Mouse (Mus musculus): ENCODE data around the gene Zbp1. TPM values are rescaled to one million over a fixed set of nuclear protein-coding genes. Genes with fewer than 3 reads are reported as not detected.

Zbp1 gene
- polyA plus RNA-seq, 1 experiment from 2014 or later: 0.45 TPM

- no peaks in the 10 kb centered on the region; the same call in 1 of the 2 replicates for H3K9me3 ChIP-seq
- no peak for ATAC-seq (ENCODE audit: low FRiP score, low read depth)
- no peaks in the 10 kb centered on the region for H3K36me3 ChIP-seq
- 92% methylated on average over 14 of the region's 14 CpGs for WGBS
- H3K4me3 ChIP-seq: no peak overlapping the region
- H3K4me2 ChIP-seq (replicated peaks): no peak overlapping the region
- no peaks in the 10 kb centered on the region for H3K27me3 ChIP-seq
- no peak overlapping the region for H3K27ac ChIP-seq
- no peak overlapping the region for H3K9ac ChIP-seq
- H3K4me1 ChIP-seq: 0 out of 2 replicates have a peak, but pooled peaks cover 2% of the 10 kb centered on the region
Observed at GRCm38 (mm10) chr2:173205563-173206099, 13.1 kb downstream of the Zbp1 start.

DNA sequence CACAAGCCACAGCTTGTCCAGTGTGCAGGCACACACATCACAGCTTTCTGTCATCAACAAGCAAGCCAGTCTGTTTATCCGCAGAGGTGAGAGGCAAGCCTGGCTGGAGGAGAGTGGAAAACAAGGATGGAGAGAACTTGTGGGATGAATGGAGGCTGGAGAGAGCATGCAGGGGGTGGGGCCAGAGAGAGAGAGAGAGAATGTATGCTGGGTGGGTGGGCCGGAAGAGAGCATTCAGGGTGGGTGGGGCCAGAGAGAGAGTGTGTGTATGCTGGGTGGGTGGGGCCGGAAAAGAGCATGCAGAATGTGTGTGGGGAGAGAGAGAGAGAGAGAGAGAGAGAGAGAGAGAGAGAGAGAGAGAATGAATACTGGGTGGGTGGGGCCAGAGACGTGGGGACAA, 14.1 kb downstream of the Zbp1 start:
- Histone ChIP-seq H3K4me2 (replicated peaks) (no peak overlapping the region), H3K9me3 (no peaks in the 10 kb centered on the region; the same call in 1 of the 2 replicates), H3K27me3 (no peaks in the 10 kb centered on the region), H3K9ac (no peak overlapping the region), H3K36me3 (no peaks in the 10 kb centered on the region), H3K4me3 (no peak overlapping the region), H3K27ac (no peak overlapping the region), H3K4me1 (no peaks in the 10 kb centered on the region)
- ATAC-seq (ENCODE audit: low FRiP score, low read depth): no peak
- 71% methylated on average over 4 of the region's 4 CpGs for WGBS

DNA sequence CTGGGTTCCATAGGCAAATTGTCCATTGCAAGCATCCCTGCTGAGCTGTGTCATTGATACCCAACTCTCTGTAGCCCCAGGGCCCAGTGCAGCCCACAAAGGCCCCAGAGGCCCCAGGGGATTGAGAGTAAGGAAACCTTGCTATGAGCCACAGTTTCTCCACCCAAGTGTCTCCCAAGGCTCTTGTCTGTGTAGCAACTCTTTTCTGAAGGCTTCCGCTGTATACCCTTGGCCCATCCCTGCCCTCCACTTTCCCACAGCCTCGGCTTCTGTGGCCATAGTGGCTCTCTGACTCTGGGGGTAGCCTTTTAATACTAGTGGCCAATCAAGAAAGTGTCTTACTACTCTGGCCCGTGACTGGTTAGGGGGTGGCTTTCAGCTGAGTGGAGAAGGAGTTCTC, 15.0 kb downstream of the Zbp1 start:
- no peaks in the 10 kb centered on the region for H3K4me1 ChIP-seq
- ATAC-seq (ENCODE audit: low FRiP score, low read depth): no peak
- peaks cover 4% of the 10 kb centered on the region; the same call in 1 of the 2 replicates for H3K9me3 ChIP-seq
- no peak overlapping the region for H3K4me3 ChIP-seq
- no peak overlapping the region for H3K4me2 ChIP-seq (replicated peaks)
- 85% methylated on average over 3 of the region's 3 CpGs for WGBS
- H3K36me3 ChIP-seq: no peaks in the 10 kb centered on the region
- no peaks in the 10 kb centered on the region for H3K27me3 ChIP-seq
- no peak overlapping the region for H3K9ac ChIP-seq
- H3K27ac ChIP-seq: no peak overlapping the region

DNA sequence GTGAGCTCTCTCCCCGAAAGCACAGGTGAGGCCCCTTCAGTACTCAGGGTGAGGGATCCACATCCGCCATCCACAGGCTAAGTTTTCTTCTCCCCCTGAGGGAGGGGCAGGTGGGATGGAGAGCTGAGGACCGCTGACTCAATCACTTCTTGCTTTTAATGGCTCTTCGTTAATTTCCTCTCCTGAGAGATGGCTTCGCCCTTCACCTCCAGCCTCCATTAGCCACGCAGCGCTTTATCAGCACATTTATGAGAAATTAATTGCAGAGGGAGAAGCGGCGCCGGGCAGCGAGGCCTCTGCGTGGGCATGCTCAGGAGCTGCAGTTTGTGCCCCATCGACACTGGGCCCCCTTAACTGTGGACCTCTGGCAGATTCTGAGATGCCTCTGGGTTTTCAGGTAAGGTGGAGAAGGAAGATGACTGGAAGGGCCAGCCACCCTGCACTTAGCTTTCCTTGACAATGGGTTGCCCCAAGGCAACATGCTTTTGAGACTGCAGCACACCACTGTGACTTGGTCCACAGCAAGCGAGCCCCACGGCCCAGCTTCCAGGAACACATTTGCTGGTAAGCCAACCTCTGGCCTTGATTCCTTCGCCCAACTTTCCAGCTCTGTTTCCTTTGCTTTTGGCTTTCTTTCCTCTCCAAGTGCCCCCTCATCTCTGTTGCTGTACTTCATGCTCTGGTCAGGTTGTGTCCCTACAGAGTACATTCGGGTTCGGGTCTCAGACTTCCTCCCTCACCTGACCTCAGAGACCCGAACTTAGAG, 15.6 kb downstream of the Zbp1 start:
- no peaks in the 10 kb centered on the region for H3K4me1 ChIP-seq
- peaks cover 4% of the 10 kb centered on the region; the same call in 1 of the 2 replicates for H3K9me3 ChIP-seq
- 80% methylated on average over 19 of the region's 19 CpGs for WGBS
- no peaks in the 10 kb centered on the region for H3K27me3 ChIP-seq
- H3K27ac ChIP-seq: no peak overlapping the region
- no peak overlapping the region for H3K4me2 ChIP-seq (replicated peaks)
- H3K9ac ChIP-seq: no peak overlapping the region
- no peaks in the 10 kb centered on the region for H3K36me3 ChIP-seq
- H3K4me3 ChIP-seq: no peak overlapping the region
- no peak for ATAC-seq (ENCODE audit: low FRiP score, low read depth)

DNA sequence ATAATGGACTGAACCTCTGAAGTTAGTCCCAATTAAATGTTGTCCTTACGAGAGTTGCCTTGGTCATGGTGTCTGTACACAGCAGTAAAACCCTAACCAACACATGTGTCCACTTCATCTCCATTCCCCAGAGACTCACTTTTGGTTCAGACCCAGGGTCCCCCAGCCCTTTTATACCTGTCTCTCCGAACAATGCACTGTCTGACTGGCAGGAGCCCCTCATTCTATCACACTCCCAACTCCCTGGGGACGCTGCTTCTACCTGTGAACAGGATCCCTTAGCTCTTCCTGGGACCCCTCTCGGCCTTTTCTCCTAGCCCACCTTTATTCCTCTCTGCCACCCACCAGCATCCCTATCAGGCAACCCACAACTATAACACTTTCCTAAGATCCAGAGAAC, 23.9 kb downstream of the Zbp1 start:
- H3K27me3 ChIP-seq: no peaks in the 10 kb centered on the region
- ATAC-seq (ENCODE audit: low FRiP score, low read depth): no peak
- H3K4me3 ChIP-seq: no peak overlapping the region
- 87% methylated on average over 4 of the region's 4 CpGs for WGBS
- H3K4me2 ChIP-seq (replicated peaks): no peak overlapping the region
- no peaks in the 10 kb centered on the region for H3K4me1 ChIP-seq
- no peak overlapping the region for H3K9ac ChIP-seq
- H3K9me3 ChIP-seq: peaks cover 7% of the 10 kb centered on the region; the same call in 1 of the 2 replicates
- no peak overlapping the region for H3K27ac ChIP-seq
- H3K36me3 ChIP-seq: no peaks in the 10 kb centered on the region

DNA sequence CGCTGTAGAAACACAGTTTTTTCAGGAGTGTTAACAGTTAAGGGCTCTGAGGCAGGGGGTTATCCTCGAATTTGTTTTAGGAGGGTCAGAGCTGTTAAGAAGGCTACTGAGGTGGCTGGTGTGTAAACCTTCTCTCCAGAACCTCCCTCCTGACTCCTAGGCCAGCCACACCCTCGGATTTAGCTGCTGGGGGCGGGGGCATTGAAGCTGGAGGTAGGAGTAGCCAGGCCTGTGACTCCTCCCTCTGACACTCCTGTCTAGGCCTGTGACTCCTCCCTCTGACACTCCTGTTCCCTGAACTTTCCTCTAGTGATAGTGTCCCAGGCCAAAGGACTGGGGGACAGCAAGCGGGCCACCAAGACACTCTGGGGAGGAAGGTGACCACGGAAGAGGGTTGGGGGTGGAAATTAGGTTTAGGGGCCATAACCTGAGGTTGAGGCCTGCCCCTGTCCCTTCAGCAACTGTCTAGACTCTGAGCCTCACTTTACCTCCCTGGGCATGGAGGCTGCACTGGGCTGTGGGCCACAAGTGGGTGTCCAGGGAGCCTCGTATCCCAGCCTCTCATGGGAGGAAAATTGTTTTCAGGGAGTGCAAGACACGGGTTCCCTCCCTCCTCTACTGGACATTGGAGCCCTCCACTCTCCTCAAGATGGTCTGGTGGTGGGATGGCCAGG, 31.4 kb downstream of the Zbp1 start:
- Histone ChIP-seq H3K36me3 (no peaks in the 10 kb centered on the region), H3K4me3 (no peak overlapping the region), H3K4me1 (0 out of 2 replicates have a peak, but pooled peaks cover 5% of the 10 kb centered on the region), H3K27me3 (peaks cover 28% of the 10 kb centered on the region), H3K9me3 (no peaks in the 10 kb centered on the region; the same call in 1 of the 2 replicates), H3K27ac (no peak overlapping the region), H3K4me2 (replicated peaks) (no peak overlapping the region), H3K9ac (no peak overlapping the region)
- ATAC-seq (ENCODE audit: low FRiP score, low read depth): no peak
- 34% methylated on average over 8 of the region's 8 CpGs for WGBS

DNA sequence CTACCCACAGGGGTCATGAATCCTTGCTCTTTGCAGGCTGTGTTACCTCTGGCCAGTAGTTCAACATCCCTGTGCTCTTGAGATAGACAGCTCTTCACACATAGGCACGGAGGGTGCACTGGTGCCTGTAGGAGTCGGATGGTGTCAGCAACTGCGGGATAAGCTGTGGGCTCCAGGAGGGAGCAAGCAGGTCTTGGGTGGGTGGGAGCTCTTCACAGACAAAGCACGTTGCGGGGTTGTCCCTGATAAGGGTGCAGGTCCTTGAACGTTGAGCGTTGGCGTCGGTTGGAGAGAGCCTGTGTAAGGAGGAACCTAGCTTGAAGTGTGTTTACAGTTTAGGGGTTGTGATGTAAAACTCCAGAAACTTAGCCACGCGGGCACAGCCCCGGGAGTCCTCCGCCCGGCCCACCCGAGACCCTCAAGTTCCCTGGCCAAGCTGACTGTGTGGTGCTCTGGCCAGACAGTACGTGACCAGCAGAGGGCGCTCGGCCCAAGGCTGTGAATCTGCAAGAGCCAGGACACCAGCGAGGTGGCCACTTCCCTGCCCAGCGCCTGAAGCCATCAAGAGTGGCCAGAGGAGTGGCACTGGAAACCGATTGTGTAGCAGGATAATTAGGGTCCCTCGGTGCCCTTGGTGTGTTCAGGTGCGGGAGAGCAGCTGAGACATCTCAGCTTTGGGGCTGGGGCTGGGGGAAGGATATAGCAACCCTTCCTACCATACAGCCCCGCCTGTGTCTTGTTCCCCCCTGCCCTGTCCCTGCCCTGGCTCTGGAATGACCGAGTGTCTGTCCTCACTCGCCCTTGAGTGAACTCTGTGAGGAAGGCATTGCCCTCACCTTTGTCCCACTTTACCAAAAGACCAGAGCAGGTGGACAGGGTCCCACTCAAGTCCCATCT, 32.4 kb downstream of the Zbp1 start:
- Histone ChIP-seq H3K27me3 (peaks cover 30% of the 10 kb centered on the region), H3K27ac (no peak overlapping the region), H3K9me3 (no peaks in the 10 kb centered on the region; the same call in 1 of the 2 replicates), H3K4me1 (peaks cover 8% of the 10 kb centered on the region; the same call in 1 of the 2 replicates), H3K4me3 (no peak overlapping the region), H3K4me2 (replicated peaks) (no peak overlapping the region; the same call in 1 of the 2 replicates), H3K9ac (no peak overlapping the region), H3K36me3 (no peaks in the 10 kb centered on the region)
- ATAC-seq (ENCODE audit: low FRiP score, low read depth): peak; percentile 49; the same call in 1 of the 2 replicates
- WGBS: 33% methylated on average over 26 of the region's 26 CpGs

DNA sequence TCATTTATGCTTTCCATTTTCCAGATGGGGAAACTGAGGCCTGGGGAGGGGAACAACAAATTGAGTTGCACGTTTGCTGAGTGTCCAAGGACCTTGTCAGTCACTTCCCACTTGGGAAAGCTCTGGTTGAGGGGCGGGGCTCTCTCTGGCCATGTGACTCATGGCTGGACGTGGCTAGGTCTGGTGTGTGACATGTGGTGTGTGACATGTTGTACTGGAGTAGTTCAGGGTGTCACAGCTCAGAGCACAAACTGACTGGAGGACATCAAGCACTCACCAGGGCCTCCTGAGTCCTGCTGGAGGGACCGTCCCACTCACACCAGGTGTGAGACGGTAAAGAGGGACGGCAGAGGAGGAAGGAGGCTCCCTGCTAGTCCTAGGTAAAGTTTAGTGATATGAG, 33.4 kb downstream of the Zbp1 start:
- 65% methylated on average over 6 of the region's 6 CpGs for WGBS
- Histone ChIP-seq H3K36me3 (no peaks in the 10 kb centered on the region), H3K9me3 (no peaks in the 10 kb centered on the region; the same call in 1 of the 2 replicates), H3K27me3 (peaks cover 33% of the 10 kb centered on the region), H3K9ac (no peak overlapping the region), H3K27ac (no peak overlapping the region), H3K4me2 (replicated peaks) (no peak overlapping the region), H3K4me3 (no peak overlapping the region), H3K4me1 (peaks cover 14% of the 10 kb centered on the region; the same call in 1 of the 2 replicates)
- ATAC-seq (ENCODE audit: low FRiP score, low read depth): no peak

DNA sequence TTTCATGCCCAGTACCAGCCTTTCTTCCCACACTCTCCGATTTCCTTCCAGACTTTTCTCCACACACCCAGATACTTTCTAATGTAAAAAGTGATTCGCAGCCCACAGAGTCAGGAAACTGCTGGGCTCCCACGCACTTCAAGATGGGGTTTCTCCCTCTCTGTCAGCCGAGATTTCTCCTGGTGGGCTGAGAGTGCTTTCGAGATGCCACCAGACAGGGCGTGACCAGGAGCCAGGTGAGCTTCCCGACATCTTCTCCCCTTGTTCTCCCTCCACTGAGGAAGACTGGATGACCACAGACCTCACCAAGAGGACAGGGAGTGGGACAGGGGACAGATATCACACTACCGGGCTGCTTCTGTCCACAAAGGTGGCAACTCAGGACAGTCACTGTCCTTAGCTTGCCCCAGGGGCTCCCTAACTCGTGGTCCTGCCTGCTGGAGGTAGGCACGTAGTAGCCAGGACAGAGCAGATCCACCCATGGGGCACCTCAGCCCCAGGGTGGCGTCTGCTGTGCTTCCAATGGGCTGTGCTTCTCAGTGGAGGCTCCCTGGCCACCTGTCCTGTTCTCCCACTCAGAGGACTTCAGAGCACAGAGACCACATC, 34.1 kb downstream of the Zbp1 start:
- no peak overlapping the region for H3K9ac ChIP-seq
- no peaks in the 10 kb centered on the region; the same call in 1 of the 2 replicates for H3K9me3 ChIP-seq
- H3K4me3 ChIP-seq: no peak overlapping the region
- H3K4me2 ChIP-seq (replicated peaks): no peak overlapping the region
- no peaks in the 10 kb centered on the region for H3K36me3 ChIP-seq
- peaks cover 14% of the 10 kb centered on the region; the same call in 1 of the 2 replicates for H3K4me1 ChIP-seq
- WGBS: 63% methylated on average over 11 of the region's 11 CpGs
- H3K27ac ChIP-seq: no peak overlapping the region
- H3K27me3 ChIP-seq: peaks cover 34% of the 10 kb centered on the region
- no peak for ATAC-seq (ENCODE audit: low FRiP score, low read depth)

- Histone ChIP-seq H3K36me3 (no peaks in the 10 kb centered on the region), H3K4me2 (replicated peaks) (no peak overlapping the region), H3K4me1 (peaks cover 14% of the 10 kb centered on the region; the same call in 1 of the 2 replicates), H3K9ac (no peak overlapping the region), H3K9me3 (no peaks in the 10 kb centered on the region), H3K27me3 (peaks cover 34% of the 10 kb centered on the region), H3K4me3 (no peak overlapping the region), H3K27ac (no peak overlapping the region)
- WGBS: 7% methylated on average over 8 of the region's 8 CpGs
- ATAC-seq (ENCODE audit: low FRiP score, low read depth): no peak
Observed at GRCm38 (mm10) chr2:173183836-173184460, 34.8 kb downstream of the Zbp1 start.

GRCm38 (mm10) chr2:173183311-173183710, 35.4 kb downstream of the Zbp1 start:
- no peak overlapping the region for H3K4me2 ChIP-seq (replicated peaks)
- peaks cover 14% of the 10 kb centered on the region; the same call in 1 of the 2 replicates for H3K4me1 ChIP-seq
- H3K9me3 ChIP-seq: no peaks in the 10 kb centered on the region
- WGBS: 94% methylated on average over 10 of the region's 10 CpGs
- no peak for ATAC-seq (ENCODE audit: low FRiP score, low read depth)
- no peaks in the 10 kb centered on the region for H3K36me3 ChIP-seq
- no peak overlapping the region for H3K4me3 ChIP-seq
- H3K27me3 ChIP-seq: peaks cover 36% of the 10 kb centered on the region
- no peak overlapping the region for H3K9ac ChIP-seq
- H3K27ac ChIP-seq: no peak overlapping the region
